Mouse (Mus musculus): ENCODE data around the gene Vamp4.

DNA sequence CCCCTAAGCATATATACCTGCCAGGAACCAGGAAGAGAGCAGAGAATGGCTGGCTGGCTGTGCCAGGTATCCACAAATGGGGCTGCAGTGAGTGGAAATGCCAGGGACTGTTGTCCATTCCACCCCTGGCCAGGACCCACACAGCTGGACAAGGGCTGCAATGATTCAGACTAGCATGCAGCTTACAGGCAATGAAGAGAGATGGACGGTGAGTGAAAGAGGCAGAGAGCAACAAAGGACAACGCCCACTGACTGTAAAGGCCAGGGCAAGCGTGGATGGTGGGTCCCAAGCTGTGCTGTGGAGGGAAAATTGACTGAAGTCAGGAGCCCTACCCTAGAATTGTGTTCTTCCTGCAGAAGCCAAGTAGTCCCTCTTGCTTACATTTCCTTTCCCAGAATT, 66.2 kb downstream of the Vamp4 start:
- no peak for TF ChIP-seq TCF12 (IDR thresholded peaks at IDR 0.05; ENCODE audit: insufficient read depth, poor library complexity, severe bottlenecking)
- TF ChIP-seq POLR2A (IDR thresholded peaks at IDR 0.05; ENCODE audit: insufficient read length, low read depth) = no peak
- no peak for TF ChIP-seq MAX (IDR thresholded peaks at IDR 0.05; ENCODE audit: low read depth)
- TF ChIP-seq POLR2AphosphoS2 (IDR thresholded peaks at IDR 0.05; ENCODE audit: insufficient read length, low read depth) = no peak
- TF ChIP-seq E2F4 (IDR thresholded peaks at IDR 0.05; ENCODE audit: insufficient read depth) = no peak
